Mouse (Mus musculus): ENCODE measurements at regions not wholly inside any gene's neighbourhood (a gene's known extent, or its start where the extent isn't known, plus 50 kb on each side); places are given as distances from the start of the nearest gene placed in this dataset.

GRCm38 (mm10) chr13:101620660-101621059 lies 147.4 kb downstream of the Pik3r1 start:
- TF ChIP-seq POLR2A (IDR thresholded peaks at IDR 0.05; ENCODE audit: insufficient read length, low read depth) (no peak), MYOD1 (IDR thresholded peaks at IDR 0.05; ENCODE audit: control insufficient read depth in 1 of 3, insufficient read length in 2 of 3, low read depth in 2 of 3) (no peak), MAX (IDR thresholded peaks at IDR 0.05; ENCODE audit: low read depth) (no peak), POLR2AphosphoS2 (IDR thresholded peaks at IDR 0.05; ENCODE audit: insufficient read length, low read depth) (no peak), TCF3 (IDR thresholded peaks at IDR 0.05; ENCODE audit: insufficient read length, low read depth) (no peak), MYOG (IDR thresholded peaks at IDR 0.05; ENCODE audit: control insufficient read depth in 1 of 3, insufficient read depth in 1 of 3, insufficient read length in 2 of 3, low read depth in 2 of 3) (no peak), E2F4 (IDR thresholded peaks at IDR 0.05; ENCODE audit: insufficient read depth) (no peak), TCF12 (IDR thresholded peaks at IDR 0.05; ENCODE audit: insufficient read depth, poor library complexity, severe bottlenecking) (no peak), REST (IDR thresholded peaks at IDR 0.05; ENCODE audit: insufficient read depth, insufficient read length) (no peak)
